Mouse (Mus musculus) CH12.LX (cell line): Measurements from ENCODE around the gene Snap25.

ENCODE experiments used
- CTCF ChIP-seq, 2 experiments: IDR thresholded peaks in 1 of 2; conservative IDR thresholded peaks in 1 of 2; 2 replicates each; pipeline ENCODE4 v1.5.1; 2011 to 2012; ENCODE audit warnings: low read depth in 2 of 2, low read length in 2 of 2, improper control_type of control experiment in 1 of 2, inconsistent platforms in 1 of 2, mild to moderate bottlenecking in 1 of 2, moderate library complexity in 1 of 2
- EP300 ChIP-seq: IDR thresholded peaks from 2 replicates; pipeline ENCODE4 v1.6.1; 2011; ENCODE audit warnings: low read length, improper control_type of control experiment
- GABPA ChIP-seq: IDR thresholded peaks from 2 replicates; pipeline ENCODE4 v1.6.1; 2012; ENCODE audit warnings: low read depth, low read length, improper control_type of control experiment, inconsistent platforms; ENCODE audit not compliant: insufficient replicate concordance
- KAT2A ChIP-seq: IDR thresholded peaks from 2 replicates; pipeline ENCODE4 v1.6.1; 2012; ENCODE audit warnings: low read length, improper control_type of control experiment, inconsistent platforms; ENCODE audit not compliant: insufficient replicate concordance
- MAFK ChIP-seq: IDR thresholded peaks from 2 replicates; pipeline ENCODE4 v1.6.1; 2011; ENCODE audit warnings: low read length, improper control_type of control experiment; ENCODE audit not compliant: insufficient replicate concordance
- MAZ ChIP-seq: IDR thresholded peaks from 2 replicates; pipeline ENCODE4 v1.6.1; 2012; ENCODE audit warnings: low read depth, mild to moderate bottlenecking, inconsistent platforms, low read length, improper control_type of control experiment, moderate library complexity
- PAX5 ChIP-seq: IDR thresholded peaks from 2 replicates; pipeline ENCODE4 v1.6.1; 2012; ENCODE audit warnings: low read length, inconsistent platforms, mixed read lengths
- POLR2A ChIP-seq: IDR thresholded peaks from 2 replicates; pipeline ENCODE4 v1.6.1; 2011; ENCODE audit warnings: low read depth, mild to moderate bottlenecking, improper control_type of control experiment, low read length
- SMC3 ChIP-seq: IDR thresholded peaks from 2 replicates; pipeline ENCODE4 v1.6.1; 2011; ENCODE audit warnings: low read depth, low read length, improper control_type of control experiment
- TCF12 ChIP-seq: IDR thresholded peaks from 2 replicates; pipeline ENCODE4 v1.6.1; 2014; ENCODE audit warnings: low read depth, mild to moderate bottlenecking, inconsistent platforms, low read length, improper control_type of control experiment
- UBTF ChIP-seq: IDR thresholded peaks from 2 replicates; pipeline ENCODE4 v1.6.1; 2012; ENCODE audit warnings: low read depth, mild to moderate bottlenecking, inconsistent platforms, low read length, improper control_type of control experiment, moderate library complexity
- USF1 ChIP-seq: IDR thresholded peaks from 2 replicates; pipeline ENCODE4 v1.6.1; 2014; ENCODE audit warnings: low read depth, mild to moderate bottlenecking, inconsistent platforms, low read length, improper control_type of control experiment
- ZKSCAN1 ChIP-seq: IDR thresholded peaks from 2 replicates; pipeline ENCODE4 v1.6.1; 2012; ENCODE audit warnings: low read depth, inconsistent platforms, low read length, improper control_type of control experiment, borderline replicate concordance
- ZNF384 ChIP-seq: IDR thresholded peaks from 2 replicates; pipeline ENCODE4 v1.6.1; 2012; ENCODE audit warnings: low read depth, low read length, improper control_type of control experiment, inconsistent platforms

- TF ChIP-seq KAT2A (no peak), UBTF (no peak), POLR2A (no peak), MAFK (no peak), USF1 (no peak), EP300 (no peak), CTCF (conservative IDR thresholded peaks at IDR 0.05 in 1 of 2, IDR thresholded peaks at IDR 0.05 in 1 of 2; ENCODE audit: low read depth in 2 of 2, low read length in 2 of 2) (no peak), ZNF384 (no peak), SMC3 (no peak), ZKSCAN1 (no peak), MAZ (no peak), TCF12 (no peak), GABPA (no peak), PAX5 (no peak)
These were observed 85.7 kb downstream of the Snap25 start for GRCm38 (mm10) chr2:136798887-136799430.
